Mouse (Mus musculus): Measurements from ENCODE around the gene Lyrm7.
"Not testable (repeated sequence)": the region's sequence is repeated elsewhere in the genome, so short reads cannot be mapped to it uniquely, and the experiment has no call there.

Lyrm7 gene

GRCm38 (mm10) chr11:54881051-54881474, 20.3 kb upstream of the Lyrm7 start:
- peak; percentile 58 for DNase-seq (ENCODE audit: low spot score)

GRCm38 (mm10) chr11:54879922-54880321, 19.2 kb upstream of the Lyrm7 start:
- no peak for DNase-seq (ENCODE audit: low spot score)

- peak; percentile 88 for DNase-seq (ENCODE audit: low spot score)
Measured at GRCm38 (mm10) chr11:54879434-54879833, 18.7 kb upstream of the Lyrm7 start.

GRCm38 (mm10) chr11:54878893-54879292, 18.2 kb upstream of the Lyrm7 start:
- no peak for DNase-seq (ENCODE audit: low spot score)

- DNase-seq (ENCODE audit: low spot score): no peak
Measured at GRCm38 (mm10) chr11:54876031-54876430, 15.3 kb upstream of the Lyrm7 start.

GRCm38 (mm10) chr11:54871831-54872537, 11.3 kb upstream of the Lyrm7 start:
- no peak for DNase-seq (ENCODE audit: low spot score)

GRCm38 (mm10) chr11:54869318-54869717, 8.6 kb upstream of the Lyrm7 start:
- DNase-seq (ENCODE audit: low spot score): no peak

GRCm38 (mm10) chr11:54868445-54868844, 7.7 kb upstream of the Lyrm7 start:
- no peak for DNase-seq (ENCODE audit: low spot score)

- DNase-seq (ENCODE audit: low spot score): no peak
Measured at GRCm38 (mm10) chr11:54867903-54868434, 7.3 kb upstream of the Lyrm7 start.

- no peak for DNase-seq (ENCODE audit: low spot score)
Measured at GRCm38 (mm10) chr11:54867049-54867385, 6.3 kb upstream of the Lyrm7 start.

GRCm38 (mm10) chr11:54866119-54867048, 5.7 kb upstream of the Lyrm7 start, which contains the start of gene Hint1:
TSS of gene Hint1 (plus strand) at chr11:54866383.
- peak; percentile 94 for DNase-seq (ENCODE audit: low spot score)

GRCm38 (mm10) chr11:54865330-54866085, 4.8 kb upstream of the Lyrm7 start:
- no peak for DNase-seq (ENCODE audit: low spot score)

- peak; percentile 83 for DNase-seq (ENCODE audit: low spot score)
Measured at GRCm38 (mm10) chr11:54862621-54863520, 2.2 kb upstream of the Lyrm7 start.

GRCm38 (mm10) chr11:54861471-54862420, 1.0 kb upstream of the Lyrm7 start:
- DNase-seq (ENCODE audit: low spot score): peak; percentile 29

- DNase-seq (ENCODE audit: low spot score): peak; percentile 73
Measured at GRCm38 (mm10) chr11:54859322-54860165, 1.2 kb downstream of the Lyrm7 start.

GRCm38 (mm10) chr11:54858880-54859279, 1.8 kb downstream of the Lyrm7 start:
- not testable (repeated sequence) for DNase-seq (ENCODE audit: low spot score)

- no peak for DNase-seq (ENCODE audit: low spot score)
Measured at GRCm38 (mm10) chr11:54851656-54852055, 9.1 kb downstream of the Lyrm7 start.

GRCm38 (mm10) chr11:54849961-54850758, 10.6 kb downstream of the Lyrm7 start:
- no peak for DNase-seq (ENCODE audit: low spot score)
